Mouse (Mus musculus) erythroblast, adult 5-6 weeks (primary cell): ENCODE results near the gene Tmem239. TPM values are rescaled to one million over a fixed set of nuclear protein-coding genes. Genes with fewer than 3 reads are reported as not detected.
A peak's percentile ranks its signal among the peaks of the same experiment; 100 is the strongest.

Source experiments
- ATAC-seq: replicated peaks from 2 replicates; pipeline ENCODE4 v1.8.0; 2016; ENCODE audit warnings: moderate number of reproducible peaks, mild to moderate bottlenecking, moderate TSS enrichment, inconsistent platforms; ENCODE audit not compliant: poor library complexity, low FRiP score, severe bottlenecking
- total RNA-seq, 2 experiments: library from RNA; stranded (forward) in 1 of 2; stranded (reverse) in 1 of 2; fragments of 150-400 nt in 1 of 2; fragments of 200-764, 138-1000 nt in 1 of 2; gene quantifications; 2 replicates each; pipeline versions ENCODE4 v1.2.3 to v1.2.4; 2015 to 2017; ENCODE audit warnings: low replicate concordance in 2 of 2

The Tmem239 gene
- total RNA-seq, 2 experiments from 2014 or later = not detected

DNA sequence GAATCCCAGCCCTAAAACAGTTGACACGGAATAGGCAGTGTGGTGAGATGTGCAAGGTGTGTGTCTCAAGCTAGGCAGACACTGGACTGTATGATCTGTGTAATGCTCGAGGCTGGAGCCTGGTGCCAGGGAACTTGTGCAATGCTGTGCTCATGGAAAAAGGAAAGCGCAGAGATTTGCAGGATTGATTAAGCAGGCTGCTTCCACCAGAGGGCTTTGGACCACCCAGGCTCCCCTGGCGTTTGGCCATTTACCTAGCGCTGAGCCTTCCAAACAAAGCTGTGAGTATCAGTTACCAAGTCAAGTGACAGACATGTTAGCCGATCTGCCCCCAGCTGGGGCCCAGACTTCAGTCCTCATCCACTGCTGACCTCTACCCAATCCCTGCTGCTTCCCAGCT, 1.9 kb downstream of the Tmem239 start:
- ATAC-seq = no peak

DNA sequence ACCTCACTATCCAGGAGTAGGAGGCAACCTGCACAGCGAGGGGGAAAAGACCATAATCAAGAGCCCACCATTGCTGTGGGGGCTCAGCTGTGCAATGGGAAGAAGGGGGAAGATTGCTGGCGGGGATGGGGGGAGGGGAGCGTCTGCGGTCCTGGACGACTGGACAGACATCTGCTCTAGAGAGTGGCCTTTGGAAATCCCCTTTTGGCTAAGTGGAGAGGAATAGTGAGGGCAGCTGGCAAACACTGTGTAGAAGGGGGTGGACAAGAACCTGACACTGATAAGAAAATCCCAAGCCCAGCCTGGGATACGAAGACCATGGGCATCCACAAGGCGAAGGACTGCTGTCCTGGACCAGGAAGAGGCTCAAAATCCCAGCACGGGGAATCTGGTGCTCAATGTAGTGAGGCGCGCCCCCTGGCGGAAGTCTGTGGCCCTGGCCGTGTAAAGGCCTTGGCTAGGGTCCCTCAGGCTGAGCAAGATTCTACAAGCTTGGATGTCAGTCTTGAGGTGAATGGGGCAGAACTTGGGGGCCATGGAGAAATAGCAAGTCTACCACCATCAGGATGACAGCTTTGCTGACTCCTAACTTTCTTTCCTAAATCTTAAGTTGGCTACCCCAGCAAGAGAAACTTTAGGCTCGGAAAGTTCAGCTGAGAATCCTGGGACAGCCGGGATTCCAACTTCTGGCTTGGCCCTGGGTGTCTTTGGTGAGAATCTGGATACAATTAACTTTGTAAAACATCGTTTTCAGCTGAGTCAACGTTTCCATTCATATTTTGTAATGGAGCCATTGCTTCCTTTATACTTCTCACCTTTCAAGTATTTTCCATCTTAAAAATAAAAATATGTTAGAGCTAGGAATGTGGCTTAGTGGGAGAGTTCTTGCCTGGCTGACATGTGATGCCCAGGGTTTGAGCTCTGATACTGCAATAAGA, 5.5 kb downstream of the Tmem239 start:
- ATAC-seq = peak; percentile 73; the same call in 1 of the 2 replicates

DNA sequence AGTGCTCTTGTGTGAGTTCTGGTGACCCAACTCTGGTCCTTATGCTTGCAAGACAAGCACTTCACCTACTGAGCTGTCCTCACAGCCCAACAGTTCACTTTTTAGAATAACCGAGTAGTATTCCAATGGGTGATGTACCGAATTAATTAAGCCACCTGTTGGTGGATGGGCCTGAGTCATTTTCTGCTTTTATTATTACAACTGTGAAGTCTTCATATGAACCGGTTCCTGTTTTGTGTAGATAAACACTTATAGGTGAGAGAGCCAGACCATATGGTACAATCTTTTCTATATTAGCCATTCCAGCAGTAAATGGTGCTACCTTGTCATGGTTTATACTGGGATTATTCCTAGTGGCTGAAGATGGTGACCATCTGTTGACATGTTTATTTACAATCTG, 6.5 kb downstream of the Tmem239 start:
- ATAC-seq = no peak

DNA sequence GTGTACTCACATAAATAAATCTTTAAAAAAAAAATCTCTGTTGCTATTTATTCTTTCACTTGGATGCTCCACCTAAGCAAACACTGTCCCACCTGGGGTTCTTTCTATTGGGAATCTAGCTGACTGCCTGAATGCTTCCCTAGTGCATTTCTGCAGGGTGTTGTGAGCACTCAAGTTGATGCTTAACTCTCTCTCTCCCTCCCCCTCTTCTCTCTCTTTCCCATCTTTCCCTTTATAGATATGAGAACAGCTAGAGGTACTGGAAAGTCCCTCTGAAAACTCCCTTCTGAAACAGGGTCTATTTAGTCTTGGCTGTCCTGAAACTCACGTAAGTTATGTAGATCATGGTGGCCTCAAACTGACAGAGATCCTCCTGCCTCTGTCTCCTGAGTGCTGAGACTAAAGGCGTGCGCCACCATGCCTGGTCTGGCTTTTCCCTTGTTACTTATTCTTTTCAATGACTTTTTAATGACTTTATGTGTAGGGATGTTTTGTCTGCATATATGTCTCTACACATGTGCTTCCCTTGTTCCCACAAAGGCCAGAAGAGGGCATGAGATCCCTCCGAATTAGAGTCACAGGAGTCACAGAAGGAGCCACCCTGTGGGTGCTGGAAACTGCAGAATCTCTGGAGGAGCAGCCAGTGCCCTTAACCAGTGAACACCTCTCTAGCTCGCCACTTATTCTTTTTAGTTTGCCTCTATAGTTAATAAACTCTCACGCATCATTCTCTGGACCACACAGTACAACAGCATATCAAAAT, 8.0 kb downstream of the Tmem239 start:
- ATAC-seq = no peak

DNA sequence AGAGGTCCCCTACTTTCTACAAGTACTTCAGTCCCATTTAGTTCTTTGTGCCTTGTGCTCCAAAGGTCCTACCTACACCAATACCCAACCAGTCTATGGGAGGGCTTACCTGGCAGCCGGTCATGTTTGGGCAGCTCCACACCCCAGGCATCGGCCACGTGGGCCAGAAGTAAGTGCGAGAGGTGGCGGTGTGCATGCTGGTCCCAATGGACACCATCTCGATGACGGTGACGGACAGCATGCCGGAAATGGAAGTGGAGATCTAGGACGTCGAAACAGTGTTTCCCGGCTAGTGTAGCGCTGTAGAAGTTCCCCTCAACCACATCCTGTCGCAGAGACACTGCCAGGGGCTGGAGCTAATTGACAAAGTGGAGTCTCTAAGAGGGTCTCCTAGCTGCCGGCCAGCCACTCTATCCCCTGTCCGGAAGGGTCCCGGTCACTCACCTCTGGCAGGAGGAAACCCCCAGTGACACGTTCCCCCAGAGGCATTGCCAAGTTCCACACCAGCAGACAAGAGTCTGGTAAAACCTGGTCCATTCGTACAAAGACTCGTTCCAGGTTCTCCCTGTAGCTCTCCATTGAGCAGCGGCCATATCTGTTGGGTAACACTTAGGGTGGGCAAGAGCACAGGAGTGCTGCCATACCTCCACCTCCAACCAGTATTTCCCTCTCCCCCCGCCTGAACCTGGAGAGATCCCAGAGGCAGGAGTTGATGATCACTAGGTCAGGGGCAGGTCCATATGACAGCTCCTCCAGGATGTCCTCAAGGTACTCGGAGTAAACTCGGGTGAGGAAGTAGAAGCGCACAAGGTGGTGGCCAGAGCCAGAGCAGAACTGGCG, 15.7 kb downstream of the Tmem239 start:
- ATAC-seq = no peak

DNA sequence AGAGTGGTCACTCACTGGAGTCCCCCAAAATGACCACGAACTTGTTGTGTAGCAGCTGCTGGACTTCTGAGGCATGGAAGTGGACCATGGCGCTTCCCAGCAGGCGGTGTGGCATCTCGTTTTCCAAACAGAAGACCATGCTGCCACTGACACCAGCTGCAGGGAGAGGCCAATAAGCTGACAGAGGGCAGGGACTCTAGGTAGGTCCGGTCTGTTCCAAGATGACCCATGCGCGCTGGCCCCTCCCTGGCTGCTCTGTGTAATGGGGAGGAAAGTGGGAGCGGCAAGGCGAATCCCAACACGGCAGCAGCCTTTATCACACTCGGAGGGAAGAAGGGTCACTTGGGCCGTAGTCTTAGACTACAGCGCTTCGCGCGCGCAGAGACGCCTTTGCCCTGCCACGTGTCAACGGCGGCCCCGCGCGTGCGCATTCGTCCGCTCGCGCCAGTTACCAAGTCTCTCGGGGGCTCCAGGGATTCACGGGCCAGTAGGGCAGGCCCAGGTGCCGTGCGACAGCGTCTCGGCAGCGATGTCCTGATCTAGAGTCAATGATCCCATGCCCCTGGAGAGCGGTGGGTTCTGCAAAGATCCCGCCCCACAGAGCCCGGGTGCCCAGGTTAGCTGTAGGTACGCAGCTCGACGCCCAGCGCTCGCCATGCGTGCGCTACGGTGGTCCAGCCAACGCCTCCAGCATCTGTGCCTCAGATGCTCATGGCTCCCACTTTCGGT, 17.3 kb downstream of the Tmem239 start:
- ATAC-seq = peak; percentile 64

DNA sequence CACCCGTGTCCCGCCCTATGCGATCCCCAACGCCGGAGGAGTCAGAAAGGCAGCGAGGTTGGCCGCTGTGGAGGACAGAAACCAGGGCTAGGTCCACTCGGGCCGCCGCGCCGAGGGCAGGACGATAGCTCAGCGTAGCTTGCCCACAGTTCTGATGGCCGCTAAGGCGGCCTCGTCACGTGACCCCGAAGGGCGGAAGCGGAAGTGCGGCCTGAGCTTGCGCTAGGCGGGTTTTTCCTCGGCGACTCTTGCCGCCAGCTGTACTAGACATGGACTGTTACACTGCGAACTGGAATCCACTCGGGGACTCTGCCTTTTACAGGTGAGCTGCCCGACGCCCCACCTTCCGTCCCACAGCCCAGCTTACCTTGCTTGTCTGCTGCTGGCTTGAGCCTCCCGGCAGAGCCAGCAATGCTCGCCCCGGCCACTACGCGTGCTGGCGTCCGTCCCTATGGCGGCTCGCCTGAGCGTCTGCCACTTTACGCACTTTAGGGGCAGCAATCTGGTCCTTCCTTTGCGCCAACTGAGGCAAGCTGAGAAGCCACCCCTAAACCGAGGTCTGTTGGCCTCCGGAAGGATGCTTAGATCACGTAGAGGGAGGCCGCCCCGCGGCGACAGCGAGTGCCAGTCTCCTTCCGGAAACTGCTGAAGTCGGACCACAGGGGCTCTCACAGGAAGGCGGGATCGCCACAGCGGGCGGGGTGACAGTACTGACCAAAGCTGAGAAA, 18.0 kb downstream of the Tmem239 start, which contains the start of the genes Vps16 and Pced1a:
Vps16 (plus strand) TSS at position 214 of the 728 bp plus-strand sequence.
Pced1a (minus strand) TSS at position 576 of the 728 bp plus-strand sequence.
- peak; percentile 91 for ATAC-seq

DNA sequence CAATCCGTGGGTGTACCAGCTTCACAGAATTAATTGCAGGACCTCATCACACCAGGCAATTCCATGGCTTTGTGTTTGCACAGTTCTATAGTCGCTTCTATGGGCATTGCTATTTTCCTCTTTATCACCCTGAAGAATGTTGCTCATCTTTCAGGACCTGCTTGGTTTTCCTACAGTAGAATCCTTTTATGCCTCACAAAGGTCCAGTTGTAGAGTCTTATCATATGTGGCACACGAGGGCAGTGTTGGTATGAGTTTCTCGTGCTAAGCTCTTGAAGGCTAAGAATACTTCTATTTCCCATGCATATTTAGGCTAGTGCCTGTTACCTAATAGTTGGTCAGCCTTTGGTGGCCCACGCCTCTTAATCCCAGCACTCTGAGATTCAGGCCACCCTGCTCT, 18.8 kb downstream of the Tmem239 start:
- ATAC-seq = no peak

DNA sequence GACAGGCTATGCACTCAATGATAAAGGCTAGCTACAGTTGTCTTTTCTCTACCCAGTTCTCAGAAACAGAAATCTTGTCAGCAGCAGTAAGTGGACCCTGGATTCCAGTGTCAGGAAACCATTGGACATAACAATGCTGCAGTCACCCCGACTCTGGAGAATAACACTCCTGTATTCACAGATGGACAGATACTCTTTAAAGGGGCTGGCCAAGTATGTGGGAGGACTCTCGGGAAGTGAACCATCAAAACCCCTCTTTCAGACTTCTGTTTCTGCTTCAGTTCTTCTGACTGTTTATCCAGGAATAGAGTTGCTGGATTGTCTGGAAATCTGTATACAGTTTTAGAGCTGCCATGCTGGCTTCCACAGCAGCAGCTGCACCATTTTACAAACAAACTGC, 23.6 kb downstream of the Tmem239 start:
- no peak for ATAC-seq

DNA sequence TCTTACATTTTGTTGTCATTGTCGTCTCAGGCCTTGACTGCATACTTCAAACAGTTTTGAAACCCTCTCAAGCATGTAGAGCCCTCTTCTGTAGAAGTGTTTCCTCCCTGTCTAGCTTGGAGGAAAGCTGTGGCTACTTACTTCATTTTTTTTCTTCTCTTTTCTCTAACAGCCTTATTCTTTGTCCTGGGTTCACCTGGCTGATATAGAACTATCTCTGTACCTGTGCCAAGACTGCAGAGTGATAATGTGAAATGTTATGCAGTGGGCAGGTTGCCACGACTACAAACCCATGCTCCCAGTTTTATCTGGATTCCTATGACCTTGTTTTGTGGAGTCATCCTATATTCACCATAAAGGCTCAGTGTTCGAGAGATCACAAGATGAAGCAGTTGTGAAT, 24.2 kb downstream of the Tmem239 start:
- ATAC-seq = no peak

DNA sequence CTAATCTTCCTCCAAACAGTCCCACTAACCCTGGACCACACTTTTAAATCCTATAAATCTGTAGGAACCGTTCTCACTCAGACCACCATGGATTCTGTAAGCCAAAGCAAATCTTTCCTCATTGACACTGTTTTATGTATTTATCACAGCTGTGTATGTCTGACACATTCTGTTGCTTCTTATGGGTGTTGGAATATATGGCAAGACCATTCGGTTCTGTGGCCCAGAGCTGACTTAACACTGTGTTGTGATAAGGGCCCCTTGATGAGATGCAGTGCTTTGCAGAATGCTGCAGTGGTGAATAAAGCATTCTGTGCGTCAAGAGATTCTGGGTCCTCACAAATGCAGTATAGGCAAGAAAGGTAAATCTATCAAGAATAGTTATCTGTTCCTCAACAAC, 25.9 kb downstream of the Tmem239 start:
- ATAC-seq = no peak

DNA sequence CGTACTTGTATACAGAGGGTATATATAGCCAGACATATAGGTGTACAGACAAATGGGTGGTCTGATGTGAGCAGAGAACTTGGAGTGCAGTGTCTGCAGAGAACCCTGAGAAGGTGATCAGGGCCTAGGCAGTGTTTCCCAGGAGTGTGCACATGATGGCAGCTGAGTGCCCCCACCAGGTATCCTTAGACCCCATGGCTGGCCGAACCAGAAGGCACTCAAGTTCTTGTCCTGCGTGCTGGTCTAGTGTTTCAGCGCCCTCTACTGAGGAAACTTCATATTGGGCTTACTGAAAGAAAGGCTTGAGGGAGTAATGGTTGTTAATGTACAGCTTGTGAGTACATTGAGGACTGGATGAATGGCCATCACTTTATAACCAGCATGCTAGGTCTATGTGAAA, 26.9 kb downstream of the Tmem239 start:
- peak; percentile 71 for ATAC-seq

DNA sequence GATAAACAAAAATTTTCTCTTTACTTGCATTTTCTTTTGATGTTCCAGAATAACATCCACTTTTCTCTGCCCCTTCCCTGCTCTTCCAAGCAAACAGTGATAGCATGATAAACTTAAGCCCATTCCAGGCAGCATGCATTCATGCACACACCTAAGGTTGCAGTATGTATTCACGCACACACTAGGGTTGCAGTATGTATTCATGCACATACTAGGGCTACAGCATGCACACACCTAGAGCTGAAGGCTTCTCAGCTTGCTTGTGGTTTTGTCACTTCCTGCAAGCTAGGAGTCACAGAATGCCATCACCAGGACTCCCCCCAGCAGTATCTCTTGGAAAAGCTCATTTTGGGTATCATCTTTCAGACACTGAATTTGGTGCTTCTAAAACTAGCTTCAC, 30.5 kb downstream of the Tmem239 start:
- no peak for ATAC-seq

DNA sequence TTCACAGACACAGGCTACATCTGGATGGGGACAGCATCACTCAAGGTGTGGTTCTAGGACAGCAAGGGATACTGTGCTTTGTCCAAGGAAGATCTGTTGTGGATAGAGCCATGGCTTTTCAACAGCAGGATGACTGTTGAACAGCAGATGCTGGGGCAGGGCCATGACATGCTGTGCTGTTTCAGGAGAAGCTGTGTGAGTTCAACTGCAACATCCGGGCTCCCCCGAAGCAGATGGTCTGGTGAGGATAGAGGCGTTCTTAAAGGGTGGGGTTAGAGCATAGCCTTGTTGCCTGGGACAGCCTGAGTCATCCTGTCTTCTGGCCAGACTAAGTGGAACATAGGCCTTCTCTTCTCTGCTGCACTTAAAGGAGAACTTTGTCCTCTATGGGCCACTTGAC, 32.6 kb downstream of the Tmem239 start:
- ATAC-seq = no peak

DNA sequence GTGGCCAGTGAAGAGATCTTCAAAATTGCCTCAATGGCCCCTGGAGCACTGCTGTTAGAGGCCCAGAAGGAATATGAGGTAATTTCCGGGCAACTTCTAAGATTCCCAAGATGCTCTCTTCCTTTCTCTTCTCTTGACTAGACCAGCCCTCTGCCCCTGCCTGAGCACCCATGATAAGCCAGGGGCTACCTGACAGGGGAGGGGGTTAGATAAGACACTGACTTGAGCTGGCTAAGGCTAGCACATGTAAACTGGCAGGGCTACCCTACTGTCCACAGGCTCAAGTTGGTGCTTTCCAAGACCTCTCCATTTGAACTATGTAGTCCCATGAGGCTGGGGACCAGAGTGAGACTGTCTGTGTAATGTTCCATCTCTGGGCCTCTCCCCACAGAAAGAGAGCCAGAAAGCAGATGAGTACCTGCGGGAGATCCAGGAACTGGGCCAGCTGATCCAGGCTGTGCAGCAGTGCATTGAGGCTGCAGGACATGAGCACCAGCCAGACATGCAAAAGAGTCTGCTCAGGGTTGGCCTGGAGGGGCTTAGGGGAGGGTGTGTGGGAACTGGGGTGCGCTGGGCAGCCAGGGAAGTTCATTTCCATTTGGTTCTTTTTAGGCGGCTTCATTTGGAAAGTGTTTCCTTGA, 33.7 kb downstream of the Tmem239 start:
- ATAC-seq = no peak

DNA sequence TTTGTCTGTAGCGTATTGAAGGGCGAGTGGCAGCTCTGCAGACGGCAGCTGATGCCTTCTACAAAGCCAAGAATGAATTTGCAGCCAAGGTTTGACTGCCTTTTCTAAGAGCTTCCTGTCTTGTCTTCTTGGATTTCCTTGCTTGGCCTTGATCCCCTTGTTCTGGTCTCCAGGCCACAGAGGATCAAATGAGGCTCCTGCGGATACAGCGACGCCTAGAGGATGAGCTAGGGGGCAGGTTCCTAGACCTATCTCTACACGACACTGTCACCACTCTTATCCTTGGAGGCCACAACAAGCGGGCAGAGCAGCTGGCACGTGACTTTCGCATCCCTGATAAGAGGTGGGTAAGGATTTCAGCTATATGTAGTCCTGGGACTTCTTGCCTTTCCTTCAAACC, 35.9 kb downstream of the Tmem239 start:
- peak; percentile 73 for ATAC-seq

DNA sequence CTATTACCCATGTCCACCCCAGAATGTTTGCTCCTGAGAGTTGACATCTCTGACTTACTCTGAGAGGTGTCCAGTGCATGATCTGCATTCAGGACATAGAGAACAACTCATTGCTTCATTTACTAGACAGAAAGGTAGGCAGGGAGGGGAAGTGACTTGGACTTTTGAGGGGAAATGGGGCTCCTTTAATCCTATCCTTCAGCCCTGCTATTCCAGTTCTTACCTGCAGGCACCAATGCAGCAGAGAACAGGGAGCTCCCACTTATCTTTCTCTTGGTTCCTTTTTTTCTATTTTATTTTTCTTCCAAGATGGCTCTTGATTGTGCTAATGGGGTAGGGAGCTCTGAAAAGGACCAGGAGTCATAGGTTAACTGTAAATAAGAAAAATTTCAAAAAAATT, 42.2 kb downstream of the Tmem239 start:
- no peak for ATAC-seq
